Mouse (Mus musculus): ENCODE measurements at regions not wholly inside any gene's neighbourhood (a gene's known extent, or its start where the extent isn't known, plus 50 kb on each side); places are given as distances from the start of the nearest gene placed in this dataset.

DNA sequence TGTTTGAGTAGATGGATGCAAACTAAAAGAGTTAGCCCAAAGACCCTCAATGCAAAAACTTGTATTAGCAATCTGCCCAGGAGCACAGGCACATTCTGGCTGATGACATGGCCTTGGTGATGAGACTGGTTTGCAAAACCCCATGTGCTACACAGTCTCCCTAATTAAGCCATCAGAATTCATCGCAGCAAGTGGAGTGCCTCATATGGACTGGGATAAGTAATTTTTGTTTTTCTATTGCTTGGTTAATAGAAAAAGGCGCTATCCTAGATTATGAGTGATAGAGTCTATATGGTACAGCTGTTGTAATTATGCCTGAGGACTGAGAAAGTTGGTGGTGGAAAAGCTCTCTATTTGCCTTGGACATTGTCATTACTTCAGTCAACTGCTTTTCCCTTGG is 155.2 kb upstream of the Robo1 start:
- DNase-seq (ENCODE audit: low spot score in 2 of 2) = no peak

DNA sequence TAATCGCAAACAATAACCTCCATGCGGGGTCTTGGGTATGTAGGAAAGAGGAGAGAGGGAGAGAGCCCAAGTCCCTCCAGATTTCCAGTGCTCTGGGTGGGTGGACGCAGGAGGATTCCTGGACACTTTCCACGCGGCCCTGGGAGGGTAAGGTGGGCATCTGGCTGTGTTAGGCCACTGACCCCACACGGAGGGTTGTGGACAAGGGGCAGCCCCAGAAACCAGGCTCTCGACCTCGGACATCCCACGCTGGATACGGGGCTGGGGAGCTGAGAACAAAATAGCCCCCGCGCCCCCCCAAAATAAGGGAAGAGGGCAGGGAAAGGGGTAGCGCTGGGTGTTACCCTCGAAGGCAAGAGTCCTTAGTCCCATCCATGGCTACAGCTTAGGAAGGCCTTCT is 150.2 kb upstream of the Robo1 start:
- DNase-seq (ENCODE audit: low spot score in 2 of 2) = no peak

DNA sequence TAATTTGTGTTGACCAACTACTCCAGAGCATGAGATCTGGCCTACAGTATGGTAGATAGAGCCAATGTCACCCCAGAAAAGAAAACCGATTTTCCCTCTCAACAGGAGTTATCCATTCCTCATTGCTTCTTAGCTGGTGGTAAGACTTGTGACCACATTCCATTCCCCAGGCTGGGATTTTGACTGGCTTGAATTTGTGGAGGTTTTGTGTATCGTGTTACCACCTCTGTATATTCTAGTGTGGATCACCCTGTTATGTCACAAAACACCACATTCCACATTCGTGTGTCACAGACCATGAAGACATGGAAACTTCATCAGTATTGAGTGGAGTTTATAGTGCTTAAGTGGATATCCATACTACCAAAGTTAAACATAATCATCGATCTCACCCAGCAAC is 148.7 kb upstream of the Robo1 start:
- no peak for DNase-seq (ENCODE audit: low spot score in 2 of 2)

DNA sequence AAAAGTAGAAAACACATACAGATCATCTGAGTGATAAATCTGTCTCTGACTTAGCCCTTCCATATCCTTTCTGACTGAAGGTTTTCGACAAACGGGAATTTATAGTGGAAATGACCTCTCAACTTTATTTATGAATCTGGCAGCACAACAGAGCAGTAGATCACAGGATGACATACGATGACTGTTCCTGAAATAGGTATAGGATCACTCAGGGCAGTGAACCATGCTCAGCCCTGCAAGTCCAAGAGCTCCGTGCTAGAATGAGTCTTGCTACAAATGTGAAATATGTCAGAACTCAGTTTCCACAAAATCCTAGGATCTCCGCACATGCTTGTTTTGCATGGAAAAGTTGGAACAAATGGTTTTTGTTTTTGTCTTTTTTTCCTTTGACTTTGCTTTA is 132.4 kb upstream of the Robo1 start:
- no peak for DNase-seq (ENCODE audit: low spot score in 2 of 2)

DNA sequence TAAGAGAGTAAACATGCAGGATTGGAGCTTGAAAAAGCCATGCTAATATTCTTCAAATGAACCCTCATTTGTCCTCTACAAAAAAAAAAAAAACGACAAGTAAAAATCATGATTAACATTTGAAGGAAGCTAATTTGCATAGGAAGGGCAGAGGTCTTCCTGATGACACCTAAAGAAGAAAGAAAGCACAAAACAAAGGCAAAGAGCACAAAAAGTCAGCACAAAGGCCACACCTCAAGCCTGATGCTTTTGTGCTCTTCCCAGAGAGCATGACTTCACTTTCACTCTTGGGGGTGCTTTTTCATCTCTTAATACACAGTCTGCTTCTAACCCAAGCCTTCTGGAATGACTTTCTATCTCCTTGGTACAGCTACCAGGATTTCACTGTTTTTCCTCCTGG is 113.8 kb upstream of the Robo1 start:
- DNase-seq (ENCODE audit: low spot score in 2 of 2) = no peak

DNA sequence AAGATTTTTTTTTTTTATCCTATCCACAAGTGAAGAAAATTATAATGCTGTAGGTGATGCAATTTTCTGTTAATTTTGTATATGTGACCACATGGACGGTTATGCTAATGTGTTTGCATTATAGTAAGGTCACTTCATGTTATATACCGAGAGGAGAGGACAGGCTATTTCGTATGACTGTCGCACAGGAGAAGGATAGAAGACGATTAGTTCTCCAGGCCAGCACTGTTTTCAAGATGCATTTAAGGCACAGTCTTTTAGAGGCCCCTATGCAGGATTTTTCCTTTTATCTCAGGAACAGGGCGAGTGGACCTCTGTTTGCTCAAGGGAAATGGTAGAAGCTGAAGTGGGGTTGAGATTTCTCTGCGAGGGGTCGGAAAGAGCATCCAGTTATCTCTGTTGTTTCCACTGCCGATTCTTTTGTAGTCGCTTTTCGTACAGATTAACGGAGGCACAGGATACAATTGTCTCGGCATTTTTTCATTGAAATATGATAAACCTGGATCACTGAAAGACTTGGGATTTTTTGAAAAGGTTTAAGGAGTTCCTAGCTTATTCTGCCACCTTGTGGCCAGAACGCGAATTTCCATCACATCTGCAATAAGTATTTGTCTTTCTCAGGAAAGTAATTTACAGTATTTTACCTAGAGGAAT is 92.6 kb upstream of the Robo1 start:
- peak; percentile 33 to 82 for DNase-seq (ENCODE audit: low spot score in 2 of 2)

DNA sequence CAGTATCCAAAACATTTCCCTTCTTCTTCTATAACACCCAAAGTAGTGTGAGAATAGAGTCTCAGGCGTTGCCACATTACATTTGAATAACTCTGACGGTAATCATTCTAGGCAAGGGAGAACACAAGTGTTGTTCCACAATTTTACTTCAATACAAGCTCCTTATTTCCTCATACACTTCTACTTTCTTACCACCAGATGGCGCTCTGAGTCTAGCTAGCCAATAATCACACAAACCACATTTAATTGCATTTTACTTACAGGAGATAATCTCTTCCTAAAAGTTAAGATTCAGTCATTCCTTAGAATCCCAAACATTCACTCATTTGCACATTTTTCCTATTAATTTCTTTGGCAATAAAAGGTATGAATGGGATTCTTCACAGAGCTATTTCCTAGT is 90.1 kb upstream of the Robo1 start:
- DNase-seq (ENCODE audit: low spot score in 2 of 2) = no peak

DNA sequence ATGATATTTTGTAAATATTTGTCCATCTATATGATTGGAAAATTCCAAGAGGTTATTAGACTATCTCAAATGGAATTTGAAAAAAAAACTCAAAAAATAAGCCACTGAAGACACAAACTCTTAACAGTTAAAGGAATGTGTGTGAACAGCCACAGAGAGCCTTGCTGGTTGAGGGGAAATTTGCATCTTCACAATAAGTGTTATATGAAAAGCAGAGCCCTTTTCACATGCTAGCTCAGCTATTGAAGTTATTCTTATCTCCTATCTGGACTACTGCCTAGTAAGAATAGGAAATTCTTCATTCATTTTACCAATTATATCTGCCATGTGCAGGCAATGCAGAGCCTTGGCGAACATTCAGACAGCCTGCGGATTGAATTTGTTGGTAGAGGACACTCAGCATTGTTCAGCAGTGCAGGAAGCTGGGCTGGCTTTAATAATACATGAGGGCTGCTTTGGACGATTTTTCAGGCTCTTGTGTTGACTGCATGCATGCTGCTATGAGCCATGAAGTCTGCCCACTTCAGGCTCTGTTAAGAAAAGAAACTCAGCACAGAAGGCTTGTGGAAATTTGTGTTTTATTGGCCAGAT is 86.1 kb upstream of the Robo1 start:
- DNase-seq (ENCODE audit: low spot score in 2 of 2) = peak in 1 of 2 experiments; percentile 8

DNA sequence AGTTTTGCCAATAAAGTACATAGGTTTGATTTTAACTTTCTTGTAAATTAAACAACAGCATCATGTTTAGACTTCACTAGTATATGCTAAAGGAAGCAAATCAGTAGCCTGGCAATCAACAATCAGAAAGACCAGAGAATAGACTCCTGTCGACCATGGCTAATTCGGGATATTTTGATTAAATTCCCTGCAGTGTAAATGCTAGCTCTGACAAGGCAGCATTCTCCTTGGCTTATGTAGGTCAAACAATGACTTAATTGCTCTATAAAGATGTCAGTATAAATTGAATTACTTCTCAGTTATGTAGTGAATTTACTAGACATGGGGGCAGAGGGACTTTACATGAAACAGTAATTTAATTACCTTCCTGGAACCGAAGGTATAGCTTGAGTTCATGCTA is 84.2 kb upstream of the Robo1 start:
- DNase-seq (ENCODE audit: low spot score in 2 of 2) = no peak

DNA sequence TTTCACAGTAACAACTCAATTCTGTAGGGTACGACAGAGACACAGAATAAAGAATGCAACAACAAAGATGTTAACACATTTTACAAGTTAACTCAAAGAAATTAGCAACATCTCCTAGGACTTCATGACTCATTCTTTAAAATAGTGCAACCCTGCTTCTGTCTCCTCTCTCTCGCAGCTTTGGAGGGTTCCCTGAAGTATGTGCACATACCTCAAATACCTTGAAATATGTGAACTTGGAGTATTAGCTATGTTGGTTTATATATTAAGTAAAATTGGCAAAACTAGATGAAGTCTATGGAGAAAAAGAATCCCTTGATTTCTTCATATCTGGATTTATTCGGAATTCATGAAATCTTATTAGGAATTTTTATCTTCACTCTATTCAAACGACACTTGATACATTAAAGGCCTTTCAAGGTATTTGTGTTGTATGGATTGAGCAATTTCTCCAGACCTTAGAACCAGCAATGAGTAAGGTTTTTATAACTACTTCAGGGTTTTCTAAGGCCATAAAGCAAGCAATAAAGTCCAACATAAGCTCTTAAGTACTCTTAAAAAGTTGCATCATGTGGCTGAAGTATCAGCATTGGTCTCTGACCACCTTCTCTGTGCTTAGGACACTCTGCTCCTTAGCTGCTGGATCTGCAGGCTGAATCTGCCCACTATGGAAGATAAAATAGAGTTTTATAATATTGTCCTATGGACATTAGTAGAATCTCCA is 82.8 kb upstream of the Robo1 start:
- DNase-seq (ENCODE audit: low spot score in 2 of 2) = no peak

DNA sequence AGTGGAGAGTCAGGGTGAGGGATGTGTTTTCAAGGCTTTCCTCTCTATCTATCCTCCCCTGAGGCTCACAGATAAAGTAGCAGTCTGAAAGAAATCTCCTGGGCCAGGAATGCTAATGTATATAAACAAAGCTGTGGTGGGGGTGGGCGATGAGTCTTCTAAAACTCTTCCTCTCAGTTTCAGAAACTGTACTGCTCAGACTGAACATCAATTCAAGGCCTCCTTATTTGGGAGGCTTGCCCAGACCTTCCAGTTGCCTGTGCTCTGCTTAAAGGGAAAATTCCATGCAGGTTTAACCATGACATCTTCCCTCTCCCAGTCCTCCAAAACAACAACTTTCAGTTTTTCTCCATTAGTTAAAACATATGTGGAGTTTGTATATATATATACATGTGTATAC is 73.7 kb upstream of the Robo1 start:
- DNase-seq (ENCODE audit: low spot score in 2 of 2) = no peak

DNA sequence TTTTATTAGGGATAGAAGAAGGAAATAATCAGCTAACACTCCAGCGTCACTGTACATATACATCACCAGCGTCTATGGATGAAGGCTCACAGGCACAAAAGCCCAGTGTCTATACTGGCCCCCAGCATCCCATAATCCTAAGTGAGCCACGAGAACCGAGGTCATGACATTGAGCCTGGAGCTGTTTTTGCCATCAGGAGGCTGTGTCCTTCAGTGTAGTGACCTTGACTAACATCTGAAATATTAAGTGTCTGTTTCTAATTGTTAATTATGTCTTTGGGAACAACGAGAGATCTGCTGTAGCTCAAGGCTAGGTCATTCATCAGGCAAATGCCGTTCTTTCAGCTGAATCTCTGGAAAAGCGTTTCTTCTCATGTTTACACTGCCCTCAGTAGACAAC is 68.5 kb upstream of the Robo1 start:
- DNase-seq (ENCODE audit: low spot score in 2 of 2) = no peak

DNA sequence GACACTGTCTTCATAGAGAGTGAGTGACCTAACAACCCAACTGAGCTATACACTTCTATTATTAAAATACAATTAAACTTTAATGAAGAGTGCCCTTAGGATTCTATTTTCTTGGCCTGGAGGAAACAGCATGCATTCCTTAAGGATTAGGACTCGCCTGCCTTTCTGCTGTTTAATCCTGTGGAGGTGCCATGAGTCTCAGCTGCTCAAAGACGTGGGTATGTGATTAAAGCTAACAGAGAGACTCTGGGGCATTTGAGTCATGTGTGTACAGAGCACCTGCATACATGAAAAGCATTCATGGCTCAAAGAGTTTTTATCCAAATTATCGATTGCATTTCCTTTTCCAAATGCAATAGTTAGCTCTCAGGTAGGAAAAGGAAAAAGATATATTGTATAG is 51.7 kb upstream of the Robo1 start:
- DNase-seq (ENCODE audit: low spot score in 2 of 2) = no peak
